Mouse (Mus musculus) hindbrain, postnatal 0 days (tissue): Measurements from ENCODE around the gene Stmn3. TPM values are rescaled to one million over a fixed set of nuclear protein-coding genes. Genes with fewer than 3 reads are reported as not detected.

Experiments used
- ATAC-seq: fragments of 200-750 bp; cut with Nextera tagmentation; 2 replicates; pipeline ENCODE4 v1.8.0; 2017; ENCODE audit warnings: mild to moderate bottlenecking, moderate TSS enrichment, moderate library complexity
- DNase-seq: peaks from one replicate; pipeline ENCODE4 v3.0.0-alpha.2; 2015; ENCODE audit warnings: low spot score
- H3K27ac ChIP-seq: fragments of 300-500 bp; sonication (generic); 2 replicates; pipeline ENCODE4 v1.5.1; 2014; ENCODE audit warnings: mild to moderate bottlenecking
- H3K27me3 ChIP-seq: fragments of 300-500 bp; sonication (generic); 2 replicates; pipeline ENCODE4 v1.6.1; 2014; ENCODE audit warnings: low read length, mixed read lengths; ENCODE audit not compliant: insufficient read depth
- H3K36me3 ChIP-seq: fragments of 300-500 bp; sonication (generic); 2 replicates; pipeline ENCODE4 v1.6.1; 2014; ENCODE audit warnings: low read length, mixed read lengths; ENCODE audit not compliant: insufficient read depth
- H3K4me1 ChIP-seq: fragments of 300-500 bp; sonication (generic); 2 replicates; pipeline ENCODE4 v1.6.1; 2014; ENCODE audit warnings: antibody characterized with exemption, low read length, mixed read lengths; ENCODE audit not compliant: insufficient read depth
- H3K4me2 ChIP-seq: fragments of 300-500 bp; sonication (generic); 2 replicates; pipeline ENCODE4 v1.6.1; 2014; ENCODE audit warnings: low read depth, mild to moderate bottlenecking, low read length, moderate library complexity, mixed read lengths
- H3K4me3 ChIP-seq: fragments of 300-500 bp; sonication (generic); 2 replicates; pipeline ENCODE4 v1.5.1; 2014; ENCODE audit warnings: low read length
- H3K9ac ChIP-seq: fragments of 300-500 bp; sonication (generic); replicated peaks from 2 replicates; pipeline ENCODE4 v1.6.1; 2014; ENCODE audit warnings: mild to moderate bottlenecking, low read length, moderate library complexity, mixed read lengths
- H3K9me3 ChIP-seq: fragments of 300-500 bp; sonication (generic); 2 replicates; pipeline ENCODE4 v1.6.1; 2016; ENCODE audit warnings: low read length, mixed read lengths
- CTCF ChIP-seq: IDR thresholded peaks from 2 replicates; pipeline ENCODE4 v1.5.1; 2016; ENCODE audit warnings: antibody characterized with exemption, control low read depth, low read depth
- WGBS: fragments of 180-500 bp; shearing (Covaris S2); extraction: QIAGEN DNeasy Blood & Tissue Kit; methylation state at CpG from one replicate; pipeline ENCODE4 v1.1.7; 2014; 5-methylcytosine and 5-hydroxymethylcytosine counted together
- polyA plus RNA-seq: library from polyadenylated mRNA; unstranded; fragments of >200 nt; fragmentation: Nextera tagmentation; extraction: Ambion mirVana; gene quantifications from 2 replicates; pipeline ENCODE4 v1.2.1, GENCODE M21; 2015
- total RNA-seq: library from RNA; depleted of rRNA; stranded (reverse); fragments of >200 nt; gene quantifications from 2 replicates; pipeline ENCODE4 v1.2.3, GENCODE M21; 2014; rRNA removed

Stmn3 gene
- total and polyA plus RNA-seq, 2 experiments from 2014 or later: 1,263 to 1,824 TPM

- H3K27me3 ChIP-seq: no peaks in the 10 kb centered on the region
- H3K4me2 ChIP-seq: no peak overlapping the region
- ATAC-seq (no peak), DNase-seq (no peak)
- peaks cover 22% of the 10 kb centered on the region for H3K36me3 ChIP-seq
- no peaks in the 10 kb centered on the region for H3K4me1 ChIP-seq
- no peak overlapping the region for H3K9ac ChIP-seq
- H3K4me3 ChIP-seq: no peak overlapping the region
- H3K27ac ChIP-seq: no peak overlapping the region
- WGBS: 88% methylated on average over 2 of the region's 2 CpGs
- no peak for TF ChIP-seq CTCF
- no peaks in the 10 kb centered on the region for H3K9me3 ChIP-seq
Measured at GRCm38 (mm10) chr2:181272092-181272491, 42.2 kb downstream of the Stmn3 start.

- DNase-seq (no peak), ATAC-seq (no peak)
- no peaks in the 10 kb centered on the region for H3K4me1 ChIP-seq
- H3K27ac ChIP-seq: no peak overlapping the region
- no peak for TF ChIP-seq CTCF
- no peaks in the 10 kb centered on the region for H3K27me3 ChIP-seq
- H3K4me3 ChIP-seq: no peak overlapping the region
- peaks cover 43% of the 10 kb centered on the region for H3K36me3 ChIP-seq
- no peak overlapping the region for H3K4me2 ChIP-seq
- H3K9ac ChIP-seq: no peak overlapping the region
- no peaks in the 10 kb centered on the region for H3K9me3 ChIP-seq
- WGBS: 91% methylated on average over 2 of the region's 2 CpGs
Measured at GRCm38 (mm10) chr2:181266839-181267238, 47.5 kb downstream of the Stmn3 start.

Other genes starting within 250 kb of the Stmn3 start
- 128 and 142 TPM in 2 replicates for gene Kcnq2, start 179.2 kb downstream of the Stmn3 start, total RNA-seq
- gene Kcnq2, start 179.2 kb downstream of the Stmn3 start, polyA plus RNA-seq: 32.3 and 34.6 TPM in 2 replicates
- gene Eef1a2, start 157.5 kb downstream of the Stmn3 start, total RNA-seq: 304 and 351 TPM in 2 replicates
- gene Eef1a2, start 157.5 kb downstream of the Stmn3 start, polyA plus RNA-seq: 24.7 and 26.7 TPM in 2 replicates
- gene Ppdpf, start 127.3 kb downstream of the Stmn3 start, total RNA-seq: 300 and 340 TPM in 2 replicates
- gene Ppdpf, start 127.3 kb downstream of the Stmn3 start, polyA plus RNA-seq: 329 and 347 TPM in 2 replicates
- not detected in 2 replicates for gene Ptk6, start 111.7 kb downstream of the Stmn3 start, total RNA-seq
- not detected in 2 replicates for gene Ptk6, start 111.7 kb downstream of the Stmn3 start, polyA plus RNA-seq
- 0.07 and 0.47 TPM in 2 replicates for gene Srms, start 101.3 kb downstream of the Stmn3 start, total RNA-seq
- gene Srms, start 101.3 kb downstream of the Stmn3 start, polyA plus RNA-seq: 0.09 and 0.18 TPM in 2 replicates
- 2.2 and 2.8 TPM in 2 replicates for gene Fndc11, start 94.5 kb downstream of the Stmn3 start, total RNA-seq
- gene Fndc11, start 94.5 kb downstream of the Stmn3 start, polyA plus RNA-seq: 0.25 and 0.52 TPM in 2 replicates
- gene Helz2, start 72.5 kb downstream of the Stmn3 start, total RNA-seq: 2.8 and 5.7 TPM in 2 replicates
- gene Helz2, start 72.5 kb downstream of the Stmn3 start, polyA plus RNA-seq: 0.19 and 0.24 TPM in 2 replicates
- gene Gmeb2, start 26.5 kb downstream of the Stmn3 start, total RNA-seq: 19.2 and 25.2 TPM in 2 replicates
- 8.6 and 8.9 TPM in 2 replicates for gene Gmeb2, start 26.5 kb downstream of the Stmn3 start, polyA plus RNA-seq
- gene Rtel1, start 5.2 kb upstream of the Stmn3 start, total RNA-seq: 52.2 and 97.2 TPM in 2 replicates
- gene Rtel1, start 5.2 kb upstream of the Stmn3 start, polyA plus RNA-seq: 21.6 and 28.0 TPM in 2 replicates
- gene Zgpat, start 50.4 kb upstream of the Stmn3 start, total RNA-seq: 66.3 and 85.3 TPM in 2 replicates
- 37.5 and 40.6 TPM in 2 replicates for gene Zgpat, start 50.4 kb upstream of the Stmn3 start, polyA plus RNA-seq
- 13.0 and 14.7 TPM in 2 replicates for gene Arfrp1, start 50.9 kb upstream of the Stmn3 start, total RNA-seq
- 70.7 TPM in 2 replicates for gene Arfrp1, start 50.9 kb upstream of the Stmn3 start, polyA plus RNA-seq
- 49.0 and 62.1 TPM in 2 replicates for gene Lime1, start 65.6 kb upstream of the Stmn3 start, total RNA-seq
- gene Lime1, start 65.6 kb upstream of the Stmn3 start, polyA plus RNA-seq: 24.1 and 26.2 TPM in 2 replicates
- 29.0 and 33.0 TPM in 2 replicates for gene Zbtb46, start 144.9 kb upstream of the Stmn3 start, total RNA-seq
- 17.0 and 19.2 TPM in 2 replicates for gene Zbtb46, start 144.9 kb upstream of the Stmn3 start, polyA plus RNA-seq
- not detected in 2 replicates for gene Abhd16b, start 178.7 kb upstream of the Stmn3 start, total RNA-seq
- gene Abhd16b, start 178.7 kb upstream of the Stmn3 start, polyA plus RNA-seq: 0.08 TPM in 1 of 2 replicates, not detected in the other
- 52.2 and 92.5 TPM in 2 replicates for gene Tpd52l2, start 182.6 kb upstream of the Stmn3 start, total RNA-seq
- 127 and 128 TPM in 2 replicates for gene Tpd52l2, start 182.6 kb upstream of the Stmn3 start, polyA plus RNA-seq
- gene Dnajc5, start 206.0 kb upstream of the Stmn3 start, total RNA-seq: 417 and 459 TPM in 2 replicates
- 260 and 276 TPM in 2 replicates for gene Dnajc5, start 206.0 kb upstream of the Stmn3 start, polyA plus RNA-seq